Mouse (Mus musculus) spleen, adult 2 months (tissue): ENCODE results near the gene Txk.

Experiments
- CTCF ChIP-seq: fragments of 200-500 bp; IDR thresholded peaks from 2 replicates; pipeline ENCODE4 v1.5.1; 2011; ENCODE audit warnings: mild to moderate bottlenecking, inconsistent platforms; ENCODE audit not compliant: insufficient read depth, insufficient read length, insufficient replicate concordance; ENCODE audit errors: extremely low read depth
- POLR2A ChIP-seq: fragments of 200-500 bp; IDR thresholded peaks from 2 replicates; pipeline ENCODE4 v1.6.1; 2011; ENCODE audit warnings: low read depth, low read length, inconsistent platforms

- TF ChIP-seq CTCF (peak; percentile 11; the same call in 1 of the 2 replicates), POLR2A (no peak)
Measured at GRCm38 (mm10) chr5:72710572-72711278, 41.9 kb downstream of the Txk start.
